Mouse (Mus musculus): ENCODE measurements around the gene Aspg.

DNA sequence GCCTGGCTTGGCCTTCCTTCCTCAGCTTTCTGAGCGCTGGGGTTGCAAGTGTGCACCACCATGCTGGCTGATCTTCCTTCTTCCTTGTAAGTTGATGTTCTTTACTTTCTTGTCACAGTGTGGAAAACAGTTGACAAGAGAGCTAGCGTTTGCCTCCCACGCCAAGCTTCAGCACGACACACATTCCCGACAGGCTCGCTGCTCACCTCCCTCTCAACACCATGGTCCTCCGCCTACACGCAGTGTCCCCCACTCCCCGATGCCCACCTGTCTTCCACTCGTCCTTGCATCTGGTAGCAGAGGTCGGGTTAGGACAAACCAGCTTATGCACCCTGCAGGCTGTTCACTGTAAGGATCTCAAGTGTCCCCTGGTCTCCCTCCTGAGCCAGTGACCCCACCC is 1.6 kb upstream of the Aspg start:
- TF ChIP-seq POLR2A (IDR thresholded peaks at IDR 0.05; ENCODE audit: extremely low read depth, insufficient read depth, low read length) = no peak
- no peak for TF ChIP-seq CTCF (IDR thresholded peaks at IDR 0.05; ENCODE audit: low read depth, low read length)

Measured in liver, adult 2 months (tissue).